In genomic region chrX:135008021-135008420, GRCm38 (mm10) we compare ENCODE assay signal across 8 mouse cellular contexts. TPM values are rescaled to one million over a fixed set of nuclear protein-coding genes. Genes with fewer than 3 reads are reported as not detected.
DNase-seq lines count a peak whose midpoint lies in the region; ATAC-seq and TF ChIP-seq lines count a peak whose summit lies in the region.

No protein-coding gene starts in this region.

- TF ChIP-seq POLR2A in kidney, adult 2 months (IDR thresholded peaks at IDR 0.05; ENCODE audit: low read depth, low read length): no peak

- no peaks in the 10 kb centered on the region for H3K4me1 ChIP-seq in kidney, adult 2 months (ENCODE audit: control insufficient read depth, insufficient read depth, low read length)
- H3K4me1 ChIP-seq in lung, embryonic 15.5 days: no peaks in the 10 kb centered on the region
- H3K4me1 ChIP-seq in stomach, embryonic 16.5 days (ENCODE audit: control insufficient read depth, insufficient read depth, low read length): no peaks in the 10 kb centered on the region

- TF ChIP-seq CTCF in kidney, adult 2 months (conservative IDR thresholded peaks at IDR 0.05; ENCODE audit: insufficient read depth, insufficient read length, low read depth, low read length): no peak

- H3K27ac ChIP-seq in kidney, adult 2 months (ENCODE audit: insufficient read depth, low read depth, low read length): peak overlapping the region; percentile 60
- H3K27ac ChIP-seq in lung, embryonic 15.5 days: peak overlapping the region; percentile 94
- H3K27ac ChIP-seq in stomach, embryonic 16.5 days (ENCODE audit: low read length): no peak overlapping the region

- peak overlapping the region; percentile 48 for H3K4me2 ChIP-seq in lung, embryonic 15.5 days
- peak overlapping the region; percentile 49 for H3K4me2 ChIP-seq in stomach, embryonic 16.5 days (ENCODE audit: low read depth, low read length)

- no peaks in the 10 kb centered on the region for H3K36me3 ChIP-seq in kidney, adult 2 months (ENCODE audit: control insufficient read depth, insufficient read depth, low read length)
- no peaks in the 10 kb centered on the region for H3K36me3 ChIP-seq in lung, embryonic 15.5 days
- no peaks in the 10 kb centered on the region for H3K36me3 ChIP-seq in stomach, embryonic 16.5 days (ENCODE audit: control insufficient read depth, insufficient read depth, low read length)

- H3K9ac ChIP-seq in lung, embryonic 15.5 days: no peak overlapping the region
- H3K9ac ChIP-seq in stomach, embryonic 16.5 days (ENCODE audit: low read length): peak overlapping the region; percentile 26; the same call in 1 of the 2 replicates

- intact Hi-C loops in heart, postnatal 10 days (cut with DNase I): loop anchor here (5.0 to 10.0 kb wide), 2 partner anchors 46 to 403 kb away; partner anchors contain the start of genes Gla, Hnrnph2 and Nxf2

- ATAC-seq in lung, embryonic 15.5 days (ENCODE audit: borderline replicate concordance, extremely low read depth, low FRiP score, low TSS enrichment): no peak
- no peak for ATAC-seq in stomach, embryonic 16.5 days (ENCODE audit: insufficient read depth, low FRiP score)

- DNase-seq in kidney, adult 2 months: peak; percentile 31
- no peak for DNase-seq in kidney, postnatal 4 days
- DNase-seq in brain, adult 2 months (ENCODE audit: low read depth, low spot score): peak; percentile 10
- DNase-seq in heart, postnatal 10 days: peak; percentile 4 to 9
- no peak for DNase-seq in layer of hippocampus, adult 8-10 months (ENCODE audit: low spot score in 2 of 2)
- DNase-seq in cerebellum, adult 11 months: no peak

- H3K4me3 ChIP-seq in kidney, adult 2 months (ENCODE audit: insufficient read depth, low read depth, low read length): peak overlapping the region; percentile 62; the same call in 1 of the 2 replicates
- peak overlapping the region; percentile 64 for H3K4me3 ChIP-seq in lung, embryonic 15.5 days
- peak overlapping the region; percentile 53 for H3K4me3 ChIP-seq in stomach, embryonic 16.5 days (replicated peaks; ENCODE audit: low read length)

- H3K27me3 ChIP-seq in kidney, adult 2 months (replicated peaks; ENCODE audit: control insufficient read depth, insufficient read depth, low read length): no peaks in the 10 kb centered on the region
- no peaks in the 10 kb centered on the region for H3K27me3 ChIP-seq in lung, embryonic 15.5 days
- no peaks in the 10 kb centered on the region for H3K27me3 ChIP-seq in stomach, embryonic 16.5 days (ENCODE audit: control insufficient read depth, insufficient read depth, low read length)

- WGBS in kidney, adult 2 months: 2% methylated on average over 5 of the region's 5 CpGs
- 33% methylated on average over 5 of the region's 5 CpGs for WGBS in lung, embryonic 15.5 days
- 34% methylated on average over 4 of the region's 5 CpGs for WGBS in stomach, embryonic 16.5 days

- H3K9me3 ChIP-seq in lung, embryonic 15.5 days: no peaks in the 10 kb centered on the region
- H3K9me3 ChIP-seq in stomach, embryonic 16.5 days (replicated peaks; ENCODE audit: control insufficient read depth, low read length): no peaks in the 10 kb centered on the region

RNA-seq across cellular contexts. Expression of gene Zmat1, which starts 1.0 kb away (rescaled TPM):
- polyA plus RNA-seq in kidney, adult 2 months (2012; rRNA removed): 0.75 and 1.1 TPM in 2 replicates
- total RNA-seq in heart, postnatal 10 days (2021): 1 to 10 TPM; 3.1 to 5.4 TPM
- 5.4 and 5.5 TPM in 2 replicates for polyA plus RNA-seq in lung, embryonic 15.5 days (2015; fragmentation: Nextera tagmentation; extraction: Ambion mirVana)
- polyA plus RNA-seq in stomach, embryonic 16.5 days (2015; fragmentation: Nextera tagmentation; extraction: Ambion mirVana): 4.4 and 5.0 TPM in 2 replicates
- 10 to 100 TPM; 10.9 to 13.0 (median 12.5) TPM for total RNA-seq in layer of hippocampus, adult 8-10 months (2022)

RNA-seq across cellular contexts. Expression of gene Nxf2, which starts 43.5 kb away (rescaled TPM):
- not detected in 2 replicates for polyA plus RNA-seq in kidney, adult 2 months (2012; rRNA removed)
- total RNA-seq in heart, postnatal 10 days (2021): under 1 TPM in 1 of 2 experiments, not detected in 1; 0.10 TPM
- polyA plus RNA-seq in lung, embryonic 15.5 days (2015; fragmentation: Nextera tagmentation; extraction: Ambion mirVana): 0.47 and 0.93 TPM in 2 replicates
- polyA plus RNA-seq in stomach, embryonic 16.5 days (2015; fragmentation: Nextera tagmentation; extraction: Ambion mirVana): 0.59 and 0.64 TPM in 2 replicates
- under 1 TPM in 3 of 4 experiments, not detected in 1; 0.17 to 0.24 (median 0.18) TPM for total RNA-seq in layer of hippocampus, adult 8-10 months (2022)

Comparison
In these comparisons a context has a peak if more than half of its experiments do, and no peak if none do; other contexts are left out.
1. DNase-seq: peak in kidney, adult 2 months (single experiment), brain, adult 2 months (single experiment) and heart, postnatal 10 days (2 of 2); none in kidney, postnatal 4 days (0 of 2), layer of hippocampus, adult 8-10 months (0 of 2) and cerebellum, adult 11 months (single experiment).
2. Peak in every context shown above with its lines, with median percentiles within 50 percentile points of each other: H3K4me3 ChIP-seq.